Mouse (Mus musculus) small intestine, adult 2 months (tissue): ENCODE results near the gene Ankrd10.

Source experiments
- CTCF ChIP-seq: fragments of 200-500 bp; IDR thresholded peaks from 2 replicates; pipeline ENCODE4 v1.5.1; 2012; ENCODE audit warnings: low read depth, mild to moderate bottlenecking, control low read depth, inconsistent platforms, low read length, moderate library complexity, mixed read lengths; ENCODE audit not compliant: insufficient replicate concordance, insufficient read length; ENCODE audit errors: extremely low read depth
- POLR2A ChIP-seq: fragments of 200-500 bp; IDR thresholded peaks from 2 replicates; pipeline ENCODE4 v1.6.1; 2012; ENCODE audit warnings: low read depth, mild to moderate bottlenecking, control low read depth, inconsistent platforms, low read length, moderate library complexity

GRCm38 (mm10) chr8:11635611-11636081 is at the start of gene Ankrd10:
- TF ChIP-seq CTCF (no peak), POLR2A (peak; percentile 79; the same call in 1 of the 2 replicates)
